ENCODE assay signal across 24 mouse cellular contexts in genomic region chr19:48167110-48167509, GRCm38 (mm10). TPM values are rescaled to one million over a fixed set of nuclear protein-coding genes. Genes with fewer than 3 reads are reported as not detected.
DNase-seq lines count a peak whose midpoint lies in the region; ATAC-seq and TF ChIP-seq lines count a peak whose summit lies in the region.
"Had no signal": no experiment of that assay in that cellular context is flagged by ENCODE, and none has a peak within 500 bp of the region (broad histone marks: within the 10 kb centered on the region; RNA-seq: fewer than 3 reads in every experiment).

No protein-coding gene starts in this region.

- peak; percentile 81; the same call in 1 of the 2 replicates for ATAC-seq in forebrain, embryonic 14.5 days
- ATAC-seq in intestine, embryonic 14.5 days (replicated peaks; ENCODE audit: low FRiP score, low TSS enrichment, low read depth) = no peak
- no peak for ATAC-seq in intestine, postnatal 0 days
- ATAC-seq: hindbrain, embryonic 16.5 days; liver, embryonic 12.5 days had no signal

- H3K4me3 ChIP-seq in forebrain, embryonic 14.5 days (ENCODE audit: low read depth, low read length) = no peak overlapping the region
- no peak overlapping the region for H3K4me3 ChIP-seq in forebrain, embryonic 10.5 days
- H3K4me3 ChIP-seq in intestine, embryonic 14.5 days (ENCODE audit: low read depth, low read length) = no peak overlapping the region
- H3K4me3 ChIP-seq in intestine, postnatal 0 days (ENCODE audit: low read depth, low read length) = no peak overlapping the region
- H3K4me3 ChIP-seq: embryonic facial prominence, embryonic 15.5 days; heart, adult 2 months; limb, embryonic 12.5 days; liver, embryonic 12.5 days; megakaryocyte, embryonic 14.5 days had no signal

- no peaks in the 10 kb centered on the region for H3K27me3 ChIP-seq in forebrain, embryonic 14.5 days (replicated peaks; ENCODE audit: control insufficient read depth, insufficient read depth, low read length)
- no peaks in the 10 kb centered on the region; the same call in 1 of the 2 replicates for H3K27me3 ChIP-seq in forebrain, embryonic 10.5 days (ENCODE audit: poor library complexity, severe bottlenecking)
- no peaks in the 10 kb centered on the region for H3K27me3 ChIP-seq in intestine, embryonic 14.5 days (replicated peaks; ENCODE audit: control insufficient read depth, insufficient read depth, low read length)
- H3K27me3 ChIP-seq in intestine, postnatal 0 days (replicated peaks; ENCODE audit: control insufficient read depth, insufficient read depth, low read length) = no peaks in the 10 kb centered on the region
- H3K27me3 ChIP-seq: embryonic facial prominence, embryonic 15.5 days; limb, embryonic 12.5 days; liver, embryonic 12.5 days; megakaryocyte, embryonic 14.5 days had no signal

- H3K9ac ChIP-seq in forebrain, embryonic 14.5 days (ENCODE audit: low read length) = no peak overlapping the region
- H3K9ac ChIP-seq in intestine, embryonic 14.5 days (ENCODE audit: low read length) = no peak overlapping the region
- no peak overlapping the region for H3K9ac ChIP-seq in intestine, postnatal 0 days (ENCODE audit: low read depth, low read length)
- H3K9ac ChIP-seq: embryonic facial prominence, embryonic 15.5 days; limb, embryonic 12.5 days; liver, embryonic 12.5 days had no signal

- H3K4me1 ChIP-seq in forebrain, embryonic 14.5 days (ENCODE audit: control insufficient read depth, insufficient read depth, low read length) = no peaks in the 10 kb centered on the region
- H3K4me1 ChIP-seq in forebrain, embryonic 10.5 days = peaks cover 9% of the 10 kb centered on the region; the same call in 1 of the 2 replicates
- no peaks in the 10 kb centered on the region for H3K4me1 ChIP-seq in intestine, embryonic 14.5 days (replicated peaks; ENCODE audit: control insufficient read depth, insufficient read depth, low read length)
- no peaks in the 10 kb centered on the region for H3K4me1 ChIP-seq in intestine, postnatal 0 days (replicated peaks; ENCODE audit: control insufficient read depth, insufficient read depth, low read length)
- H3K4me1 ChIP-seq: embryonic facial prominence, embryonic 15.5 days; limb, embryonic 12.5 days; liver, embryonic 12.5 days; megakaryocyte, embryonic 14.5 days had no signal

- H3K27ac ChIP-seq in forebrain, embryonic 14.5 days (ENCODE audit: low read depth, low read length) = no peak overlapping the region
- no peak overlapping the region for H3K27ac ChIP-seq in forebrain, embryonic 10.5 days
- no peak overlapping the region for H3K27ac ChIP-seq in intestine, embryonic 14.5 days (ENCODE audit: low read depth)
- H3K27ac ChIP-seq in intestine, postnatal 0 days (ENCODE audit: low read depth, low read length) = no peak overlapping the region
- H3K27ac ChIP-seq: embryonic facial prominence, embryonic 15.5 days; heart, adult 2 months; kidney, postnatal 0 days; limb, embryonic 12.5 days; liver, embryonic 12.5 days; stomach, postnatal 0 days had no signal

- no peak for TF ChIP-seq CTCF in intestine, postnatal 0 days (IDR thresholded peaks at IDR 0.05; ENCODE audit: low read depth)

- no peaks in the 10 kb centered on the region for H3K9me3 ChIP-seq in forebrain, embryonic 14.5 days (replicated peaks; ENCODE audit: control insufficient read depth, low read length)
- H3K9me3 ChIP-seq in forebrain, embryonic 10.5 days = no peaks in the 10 kb centered on the region
- H3K9me3 ChIP-seq in intestine, embryonic 14.5 days (ENCODE audit: control insufficient read depth, low read length) = no peaks in the 10 kb centered on the region
- H3K9me3 ChIP-seq in intestine, postnatal 0 days (ENCODE audit: control insufficient read depth) = no peaks in the 10 kb centered on the region
- H3K9me3 ChIP-seq: embryonic facial prominence, embryonic 15.5 days; limb, embryonic 12.5 days; liver, embryonic 12.5 days; megakaryocyte, embryonic 14.5 days had no signal

- peak; percentile 60 for DNase-seq in forebrain, embryonic 14.5 days (ENCODE audit: low spot score)
- DNase-seq in forebrain, embryonic 10.5 days (ENCODE audit: extremely low spot score, low spot score) = no peak
- peak; percentile 36 for DNase-seq in intestine, embryonic 14.5 days (ENCODE audit: low spot score)
- peak; percentile 11 for DNase-seq in right cerebral cortex, postnatal 25 days
- no peak for DNase-seq in right cerebral cortex, postnatal 4 days
- no peak for DNase-seq in urinary bladder, adult 2 months (ENCODE audit: low spot score)
- DNase-seq: adrenal gland, postnatal 25 days; cerebellum, adult 18-20 months; cerebellum, postnatal 36 days; gastrocnemius, postnatal 14 days; heart, adult 2 months; heart, postnatal 4 days; kidney, adult 18-20 months; lung, adult 2 months; thymus, postnatal 14 days had no signal

- 48% methylated on average over 1 of the region's 1 CpGs for WGBS in forebrain, embryonic 14.5 days
- 75% methylated on average over 1 of the region's 1 CpGs for WGBS in forebrain, embryonic 10.5 days
- WGBS in intestine, embryonic 14.5 days = 43% methylated on average over 1 of the region's 1 CpGs
- WGBS in intestine, postnatal 0 days = 37% methylated on average over 1 of the region's 1 CpGs

- H3K4me2 ChIP-seq in forebrain, embryonic 14.5 days (ENCODE audit: low read length) = no peak overlapping the region
- H3K4me2 ChIP-seq in intestine, embryonic 14.5 days (ENCODE audit: low read length) = no peak overlapping the region
- no peak overlapping the region for H3K4me2 ChIP-seq in intestine, postnatal 0 days (replicated peaks; ENCODE audit: low read depth)
- H3K4me2 ChIP-seq: embryonic facial prominence, embryonic 15.5 days; limb, embryonic 12.5 days; liver, embryonic 12.5 days had no signal

- no peaks in the 10 kb centered on the region for H3K36me3 ChIP-seq in forebrain, embryonic 14.5 days (ENCODE audit: control insufficient read depth, insufficient read depth, low read length)
- no peaks in the 10 kb centered on the region for H3K36me3 ChIP-seq in forebrain, embryonic 10.5 days (replicated peaks)
- no peaks in the 10 kb centered on the region for H3K36me3 ChIP-seq in intestine, embryonic 14.5 days (ENCODE audit: control insufficient read depth, insufficient read depth, low read length)
- H3K36me3 ChIP-seq in intestine, postnatal 0 days (ENCODE audit: control insufficient read depth, insufficient read depth) = no peaks in the 10 kb centered on the region
- H3K36me3 ChIP-seq: embryonic facial prominence, embryonic 15.5 days; G1E; limb, embryonic 12.5 days; liver, embryonic 12.5 days had no signal

RNA-seq across cellular contexts. Expression of gene Sorcs3, which starts 38.7 kb away (rescaled TPM):
- 5.3 and 7.2 TPM in 2 replicates for polyA plus RNA-seq in forebrain, embryonic 14.5 days (2014; fragmentation: Nextera tagmentation; extraction: Ambion mirVana)
- 0.32 and 0.71 TPM in 2 replicates for polyA plus RNA-seq in forebrain, embryonic 10.5 days (2016; fragmentation: Nextera tagmentation; extraction: Ambion mirVana)
- polyA plus RNA-seq in intestine, embryonic 14.5 days (2014; fragmentation: Nextera tagmentation; extraction: Ambion mirVana) = 0.40 and 0.58 TPM in 2 replicates
- polyA plus RNA-seq in intestine, postnatal 0 days (2015; fragmentation: Nextera tagmentation; extraction: Ambion mirVana) = 0.33 and 0.37 TPM in 2 replicates
- polyA plus RNA-seq in urinary bladder, adult 2 months (2012; rRNA removed) = not detected in 2 replicates
- polyA plus RNA-seq: G1E; heart, adult 2 months had no signal

Comparison
In these comparisons a context has a peak if more than half of its experiments do, and no peak if none do; other contexts are left out.
1. DNase-seq: peak in forebrain, embryonic 14.5 days (single experiment), intestine, embryonic 14.5 days (single experiment) and right cerebral cortex, postnatal 25 days (single experiment); none in forebrain, embryonic 10.5 days (single experiment), right cerebral cortex, postnatal 4 days (single experiment) and urinary bladder, adult 2 months (single experiment).